Mouse (Mus musculus): Measurements from ENCODE around the gene Grb2. TPM values are rescaled to one million over a fixed set of nuclear protein-coding genes. Genes with fewer than 3 reads are reported as not detected.

Grb2 gene
- polyA plus RNA-seq, 1 experiment from 2014 or later: 93.9 TPM

DNA sequence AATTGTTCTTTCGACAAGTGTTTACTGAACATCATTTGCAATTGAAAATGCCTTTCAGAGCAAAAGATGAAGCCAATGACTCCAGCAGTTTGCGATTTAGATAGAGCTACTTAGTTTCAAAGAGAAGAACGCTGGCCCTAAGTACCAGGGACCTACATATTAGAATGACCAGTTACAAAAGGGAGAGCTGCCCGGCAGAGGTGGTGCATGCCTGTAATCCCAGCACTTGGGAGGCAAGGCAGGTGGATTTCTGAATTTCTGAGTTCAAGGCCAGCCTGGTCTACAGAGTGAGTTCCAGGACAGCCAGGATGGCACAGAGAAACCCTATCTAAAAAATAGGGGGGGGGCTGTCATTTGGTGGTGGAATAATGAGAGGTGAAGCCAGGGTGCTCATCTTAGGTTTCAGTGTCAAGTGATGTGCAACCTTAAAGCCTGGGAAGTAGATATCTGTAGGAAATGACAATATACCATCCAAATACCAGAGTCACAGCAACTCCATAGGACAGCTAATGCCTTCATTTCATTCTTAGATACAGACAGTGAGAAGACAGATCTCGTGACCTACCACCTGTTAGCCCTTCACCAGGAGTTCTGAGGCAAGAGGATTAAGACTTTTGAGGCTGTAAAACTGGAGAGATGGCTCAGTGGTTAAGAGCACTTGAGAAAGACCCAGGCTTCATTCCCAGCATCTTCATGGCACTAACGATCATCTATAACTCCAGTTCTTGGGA, 1.6 kb upstream of the Grb2 start:
- no peak overlapping the region for H3K27ac ChIP-seq
- H3K4me2 ChIP-seq: no peak overlapping the region
- 52% methylated on average over 6 of the region's 6 CpGs for WGBS
- no peaks in the 10 kb centered on the region for H3K27me3 ChIP-seq
- no peak overlapping the region; the same call in 1 of the 2 replicates for H3K4me3 ChIP-seq
- no peaks in the 10 kb centered on the region for H3K36me3 ChIP-seq
- no peaks in the 10 kb centered on the region for H3K9me3 ChIP-seq
- H3K4me1 ChIP-seq: peaks cover 24% of the 10 kb centered on the region
- no peak overlapping the region for H3K9ac ChIP-seq
- ATAC-seq (ENCODE audit: insufficient number of reproducible peaks, low FRiP score, low TSS enrichment, low read depth): no peak

DNA sequence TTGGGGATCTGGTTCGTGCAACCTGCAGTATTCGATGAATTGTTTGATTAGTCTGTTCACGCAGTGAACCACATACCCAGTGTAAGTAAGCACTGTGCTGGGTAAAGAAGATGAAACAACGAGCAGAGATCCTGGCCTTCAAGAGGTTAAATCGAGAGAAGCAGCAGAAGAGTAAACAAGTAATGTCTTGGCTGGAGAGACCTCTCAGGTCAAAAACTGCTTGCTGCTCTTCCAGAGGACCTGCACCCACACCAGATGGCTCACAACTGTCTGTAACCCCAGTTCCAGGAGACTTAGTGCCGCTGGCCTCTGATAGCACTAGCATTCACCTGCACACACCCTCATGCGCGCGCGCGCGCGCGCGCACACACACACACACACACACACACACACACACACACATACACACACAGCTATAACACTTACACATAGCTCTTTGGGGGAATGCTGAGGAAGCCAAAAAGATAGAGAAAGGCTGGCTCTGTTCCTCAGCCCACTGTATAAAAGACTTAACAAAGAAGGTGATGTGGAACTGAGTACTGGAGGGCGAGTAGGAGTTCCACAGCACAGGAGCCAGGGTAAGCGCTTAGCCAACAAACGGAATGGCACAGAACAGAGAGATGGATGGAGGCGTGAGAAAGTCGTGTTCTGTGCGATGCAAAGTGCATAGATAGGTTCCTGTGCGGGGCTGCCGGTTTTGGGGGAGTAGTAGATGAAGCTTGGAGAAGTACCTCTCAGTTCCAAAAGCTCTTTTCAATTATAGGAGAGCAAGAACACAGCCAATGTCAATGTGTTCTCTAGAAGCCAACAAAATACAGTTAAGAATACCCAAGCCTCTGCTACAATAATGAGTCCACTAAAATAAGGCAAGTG, 795 bp upstream of the Grb2 start:
- peak overlapping the region; percentile 93 for H3K27ac ChIP-seq
- ATAC-seq (ENCODE audit: insufficient number of reproducible peaks, low FRiP score, low TSS enrichment, low read depth): peak; percentile 45; the same call in 1 of the 2 replicates
- WGBS: 1% methylated on average over 23 of the region's 23 CpGs

DNA sequence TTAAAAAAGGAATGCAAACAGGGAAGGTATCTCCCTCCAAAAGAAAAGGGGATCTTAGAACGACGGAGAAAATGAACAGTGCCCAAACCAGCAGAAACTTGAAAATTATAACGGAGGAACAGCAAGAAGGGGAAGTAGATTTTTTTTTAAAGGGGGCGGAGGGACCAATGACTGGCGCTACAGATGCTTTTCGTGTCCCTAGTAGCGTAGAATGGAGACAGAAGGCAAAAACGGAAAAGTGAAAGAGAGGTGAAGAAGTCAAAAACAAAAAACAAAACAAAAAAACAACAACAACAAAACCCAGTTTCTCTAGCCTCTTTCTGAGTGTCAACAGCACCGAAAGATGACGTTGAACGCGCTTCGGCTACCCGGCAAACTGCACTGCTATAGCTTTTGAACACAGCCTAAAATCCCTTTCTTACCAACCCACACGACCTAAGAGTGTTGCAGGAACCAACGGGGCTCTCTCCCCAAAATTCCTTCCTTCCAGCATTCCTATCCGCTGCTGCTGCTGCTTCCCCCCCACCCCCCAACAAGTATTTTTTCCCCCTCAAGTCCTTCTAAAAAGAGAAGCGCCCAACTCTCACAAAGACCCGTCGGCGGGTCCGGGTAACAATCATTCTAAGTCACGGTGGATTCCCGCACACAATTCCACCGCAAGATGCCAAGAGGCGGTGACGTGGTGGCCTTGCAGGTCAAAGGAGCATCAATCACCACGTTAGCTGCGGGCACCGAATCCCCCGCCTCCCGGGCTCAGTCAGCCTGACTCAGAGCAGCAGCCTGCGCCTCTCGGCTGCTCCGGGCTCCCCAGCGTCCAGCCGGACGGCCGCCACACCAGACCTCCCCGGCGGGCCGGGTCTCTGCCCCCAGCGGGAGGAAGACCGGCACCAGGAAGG, 836 bp downstream of the Grb2 start:
- peaks cover 24% of the 10 kb centered on the region for H3K4me1 ChIP-seq
- peak overlapping the region; percentile 97 for H3K4me3 ChIP-seq
- peak overlapping the region; percentile 85 for H3K4me2 ChIP-seq
- WGBS: under 1% methylated on average over 44 of the region's 44 CpGs
- ATAC-seq (ENCODE audit: insufficient number of reproducible peaks, low FRiP score, low TSS enrichment, low read depth): no peak
- H3K27ac ChIP-seq: peak overlapping the region; percentile 93
- H3K9ac ChIP-seq: peak overlapping the region; percentile 95
- H3K27me3 ChIP-seq: no peaks in the 10 kb centered on the region
- H3K36me3 ChIP-seq: no peaks in the 10 kb centered on the region
- no peaks in the 10 kb centered on the region for H3K9me3 ChIP-seq

More for the DNA sequence above, 795 bp upstream of the Grb2 start:
- Histone ChIP-seq H3K4me2 (peak overlapping the region; percentile 85), H3K9ac (peak overlapping the region; percentile 95; the same call in 1 of the 2 replicates), H3K27me3 (no peaks in the 10 kb centered on the region), H3K36me3 (no peaks in the 10 kb centered on the region), H3K9me3 (no peaks in the 10 kb centered on the region), H3K4me1 (peaks cover 24% of the 10 kb centered on the region), H3K4me3 (peak overlapping the region; percentile 97)

DNA sequence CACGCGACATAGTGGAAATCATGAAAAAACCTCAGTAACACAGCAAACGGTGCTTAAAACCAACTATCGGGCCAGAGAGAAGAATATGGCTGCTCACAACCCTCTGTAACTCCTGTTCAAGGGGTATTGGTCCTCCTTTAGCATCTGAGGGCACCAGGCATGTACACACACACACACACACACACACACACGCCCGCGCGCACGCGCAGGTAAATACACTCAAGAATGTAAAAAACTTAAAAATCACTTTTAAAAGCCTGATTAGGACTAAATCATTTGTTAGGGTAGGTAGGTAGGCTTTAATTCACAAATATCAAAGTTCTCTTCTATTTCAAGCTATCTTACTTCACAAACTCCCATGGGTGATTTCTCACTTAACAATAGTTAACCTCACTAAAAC, 1.8 kb downstream of the Grb2 start:
- ATAC-seq (ENCODE audit: insufficient number of reproducible peaks, low FRiP score, low TSS enrichment, low read depth): no peak
- H3K27me3 ChIP-seq: no peaks in the 10 kb centered on the region
- peaks cover 24% of the 10 kb centered on the region for H3K4me1 ChIP-seq
- H3K9ac ChIP-seq: no peak overlapping the region
- H3K4me2 ChIP-seq: peak overlapping the region; percentile 85; the same call in 1 of the 2 replicates
- H3K27ac ChIP-seq: no peak overlapping the region
- H3K36me3 ChIP-seq: no peaks in the 10 kb centered on the region
- H3K9me3 ChIP-seq: no peaks in the 10 kb centered on the region
- H3K4me3 ChIP-seq: 0 out of 2 replicates have a peak overlapping the region, but pooled peaks have one; percentile 97
- 86% methylated on average over 10 of the region's 10 CpGs for WGBS

DNA sequence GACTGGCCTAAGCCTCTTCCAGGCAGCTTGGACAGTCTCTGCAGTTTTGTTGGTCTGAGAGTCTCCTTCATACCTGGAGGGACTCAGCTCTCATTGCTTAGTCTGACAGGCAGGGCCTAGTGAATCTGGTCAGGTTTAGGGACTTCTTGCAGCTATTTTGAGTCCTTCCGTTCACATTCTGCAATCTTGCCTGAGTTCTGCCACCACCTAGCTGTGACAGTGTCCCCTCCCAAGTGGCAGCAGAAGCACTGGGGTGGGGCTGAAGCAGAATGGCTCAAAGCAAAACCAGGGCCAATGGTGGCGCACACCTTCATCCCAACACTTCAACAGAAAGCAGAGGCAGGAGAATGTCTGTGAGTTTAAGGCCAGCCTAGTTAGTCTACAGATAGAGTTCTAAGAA, 2.8 kb downstream of the Grb2 start:
- 83% methylated on average over 2 of the region's 2 CpGs for WGBS
- Histone ChIP-seq H3K9ac (no peak overlapping the region), H3K4me3 (no peak overlapping the region), H3K4me2 (no peak overlapping the region), H3K36me3 (no peaks in the 10 kb centered on the region), H3K4me1 (peaks cover 24% of the 10 kb centered on the region), H3K27me3 (no peaks in the 10 kb centered on the region), H3K27ac (no peak overlapping the region), H3K9me3 (no peaks in the 10 kb centered on the region)
- ATAC-seq (ENCODE audit: insufficient number of reproducible peaks, low FRiP score, low TSS enrichment, low read depth): no peak

DNA sequence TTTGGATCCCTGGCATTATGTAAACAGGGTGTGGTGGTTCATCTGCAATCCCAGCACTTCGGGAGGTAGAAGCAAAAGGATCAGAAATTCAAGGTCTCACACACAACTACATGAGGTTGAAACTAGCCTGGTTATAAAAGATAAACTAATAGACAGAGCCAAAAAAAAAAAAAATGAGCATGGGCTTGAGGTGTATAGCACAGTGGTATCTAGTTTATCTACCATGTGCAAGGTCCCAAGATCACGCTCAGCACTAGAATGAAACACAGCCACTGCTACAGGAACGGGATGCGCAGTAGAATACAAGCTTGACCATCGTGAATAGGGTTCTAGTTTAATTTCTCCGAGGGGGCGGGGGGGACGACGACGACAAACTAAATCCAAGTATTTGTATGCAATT, 3.7 kb downstream of the Grb2 start:
- 92% methylated on average over 10 of the region's 10 CpGs for WGBS
- Histone ChIP-seq H3K9me3 (no peaks in the 10 kb centered on the region), H3K4me3 (no peak overlapping the region), H3K27me3 (no peaks in the 10 kb centered on the region), H3K36me3 (no peaks in the 10 kb centered on the region), H3K4me1 (peaks cover 31% of the 10 kb centered on the region), H3K4me2 (no peak overlapping the region), H3K27ac (no peak overlapping the region), H3K9ac (no peak overlapping the region)
- ATAC-seq (ENCODE audit: insufficient number of reproducible peaks, low FRiP score, low TSS enrichment, low read depth): no peak

DNA sequence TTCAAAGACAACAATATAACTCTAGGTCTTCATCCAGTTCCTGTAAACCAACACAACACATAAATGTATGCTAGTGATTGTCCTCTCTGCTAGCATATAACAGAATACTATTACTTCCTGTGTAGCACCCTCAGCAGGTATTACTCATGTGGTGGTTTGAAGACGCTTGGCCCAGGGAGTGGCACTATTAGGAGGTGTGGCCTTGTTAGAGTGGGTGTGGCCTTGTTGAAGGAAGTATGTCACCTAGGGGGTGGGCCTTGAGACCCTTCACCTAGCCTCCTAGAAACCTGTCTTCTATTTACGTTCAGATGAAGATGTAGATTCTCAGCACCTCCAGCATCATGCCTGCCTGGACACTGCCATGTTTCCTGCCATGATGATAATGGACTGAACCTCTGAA, 4.9 kb downstream of the Grb2 start:
- H3K27me3 ChIP-seq: no peaks in the 10 kb centered on the region
- ATAC-seq (ENCODE audit: insufficient number of reproducible peaks, low FRiP score, low TSS enrichment, low read depth): no peak
- no peak overlapping the region for H3K4me2 ChIP-seq
- no peak overlapping the region for H3K4me3 ChIP-seq
- H3K9ac ChIP-seq: no peak overlapping the region
- WGBS: 83% methylated on average over 2 of the region's 2 CpGs
- peaks cover 31% of the 10 kb centered on the region for H3K4me1 ChIP-seq
- no peaks in the 10 kb centered on the region for H3K36me3 ChIP-seq
- H3K27ac ChIP-seq: no peak overlapping the region
- no peaks in the 10 kb centered on the region for H3K9me3 ChIP-seq

DNA sequence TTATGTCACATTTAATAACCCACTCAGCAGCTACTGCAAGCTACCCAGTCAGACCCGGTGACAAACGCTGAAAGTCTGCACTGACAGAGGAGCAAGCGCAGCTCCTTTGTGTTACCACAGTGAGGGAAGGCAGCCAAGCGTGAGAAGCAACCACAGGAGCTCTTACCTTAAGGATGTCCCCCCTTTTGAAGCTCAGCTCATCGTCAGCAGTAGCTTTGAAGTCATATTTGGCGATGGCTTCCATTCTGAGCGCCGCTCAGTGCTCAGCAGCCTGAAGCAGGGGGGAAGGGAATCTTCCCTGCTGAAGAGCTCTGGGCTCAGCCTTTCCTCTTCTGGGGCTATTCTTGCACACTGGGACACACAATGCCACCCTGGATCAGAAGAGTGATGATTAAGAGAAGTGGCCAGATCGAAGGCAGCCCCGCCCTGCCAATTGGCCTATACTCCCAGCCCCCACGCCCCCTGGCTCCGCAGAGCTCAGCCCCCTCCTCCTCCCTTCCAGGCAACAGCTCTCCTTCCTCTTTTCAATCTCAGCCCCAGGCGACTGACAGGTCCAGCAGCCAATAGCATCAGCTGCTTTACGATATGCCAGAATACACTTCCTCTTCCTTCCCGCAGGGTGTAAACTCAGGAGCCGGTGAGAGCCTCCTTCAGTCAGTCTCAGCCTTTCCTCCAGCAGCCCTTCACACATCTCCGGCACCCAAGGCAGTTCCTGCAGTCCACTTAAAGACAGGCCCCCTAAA, 9.2 kb downstream of the Grb2 start:
- Histone ChIP-seq H3K36me3 (peaks cover 10% of the 10 kb centered on the region; the same call in 1 of the 2 replicates), H3K4me1 (peaks cover 14% of the 10 kb centered on the region), H3K9me3 (no peaks in the 10 kb centered on the region), H3K4me2 (peak overlapping the region; percentile 72), H3K27ac (peak overlapping the region; percentile 68), H3K9ac (peak overlapping the region; percentile 56), H3K27me3 (no peaks in the 10 kb centered on the region), H3K4me3 (peak overlapping the region; percentile 55)
- peak; percentile 86 for ATAC-seq (ENCODE audit: insufficient number of reproducible peaks, low FRiP score, low TSS enrichment, low read depth)
- WGBS: 12% methylated on average over 17 of the region's 17 CpGs

DNA sequence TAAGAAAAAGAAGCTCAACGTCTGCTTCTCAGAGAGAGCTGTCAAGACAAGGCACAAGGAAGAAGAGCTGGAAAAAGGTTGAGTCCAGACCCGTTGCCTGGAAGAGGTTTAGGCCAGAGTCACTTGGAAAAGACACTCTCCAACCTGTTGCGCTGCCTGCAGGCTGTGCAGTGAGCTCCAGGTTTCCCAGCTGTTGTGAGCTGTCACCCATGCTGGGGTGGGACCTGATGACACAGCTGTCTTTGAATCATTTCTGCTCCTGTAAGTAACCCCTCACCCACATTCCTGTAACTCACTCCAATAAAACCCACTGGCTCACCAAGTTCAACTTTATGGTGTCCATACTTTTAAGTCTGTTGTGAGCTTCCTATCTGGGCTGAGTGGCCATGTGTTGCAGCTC, 10.7 kb downstream of the Grb2 start:
- no peak for ATAC-seq (ENCODE audit: insufficient number of reproducible peaks, low FRiP score, low TSS enrichment, low read depth)
- H3K4me3 ChIP-seq: no peak overlapping the region
- peaks cover 10% of the 10 kb centered on the region; the same call in 1 of the 2 replicates for H3K36me3 ChIP-seq
- no peak overlapping the region for H3K4me2 ChIP-seq
- no peaks in the 10 kb centered on the region for H3K9me3 ChIP-seq
- H3K4me1 ChIP-seq: peaks cover 14% of the 10 kb centered on the region
- H3K9ac ChIP-seq: no peak overlapping the region
- WGBS: 79% methylated on average over 3 of the region's 3 CpGs
- H3K27ac ChIP-seq: 0 out of 2 replicates have a peak overlapping the region, but pooled peaks have one; percentile 1
- H3K27me3 ChIP-seq: no peaks in the 10 kb centered on the region

DNA sequence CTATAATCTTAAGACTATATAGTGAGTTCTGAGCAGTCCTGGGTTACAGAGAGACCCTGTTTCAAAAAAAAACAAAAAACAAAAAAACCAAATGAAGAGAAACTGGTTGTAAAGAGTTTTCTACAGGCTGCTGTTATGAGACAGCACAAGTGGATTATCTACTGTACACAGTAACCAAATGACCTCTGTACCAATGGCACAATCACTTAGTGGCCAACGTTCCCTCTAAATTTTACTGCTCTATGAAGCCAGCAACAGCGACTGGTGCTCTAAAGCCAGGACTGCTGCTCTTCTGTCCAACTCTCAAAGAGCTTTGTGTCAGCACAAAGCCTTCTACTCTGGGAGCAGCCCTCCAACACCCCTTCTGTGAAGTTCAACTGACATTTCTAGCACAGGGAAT, 11.3 kb downstream of the Grb2 start:
- no peak for ATAC-seq (ENCODE audit: insufficient number of reproducible peaks, low FRiP score, low TSS enrichment, low read depth)
- Histone ChIP-seq H3K9me3 (no peaks in the 10 kb centered on the region), H3K4me2 (no peak overlapping the region), H3K27me3 (no peaks in the 10 kb centered on the region), H3K9ac (no peak overlapping the region), H3K27ac (no peak overlapping the region), H3K4me3 (no peak overlapping the region), H3K36me3 (peaks cover 10% of the 10 kb centered on the region; the same call in 1 of the 2 replicates), H3K4me1 (peaks cover 14% of the 10 kb centered on the region)
- WGBS: 70% methylated on average over 2 of the region's 2 CpGs

DNA sequence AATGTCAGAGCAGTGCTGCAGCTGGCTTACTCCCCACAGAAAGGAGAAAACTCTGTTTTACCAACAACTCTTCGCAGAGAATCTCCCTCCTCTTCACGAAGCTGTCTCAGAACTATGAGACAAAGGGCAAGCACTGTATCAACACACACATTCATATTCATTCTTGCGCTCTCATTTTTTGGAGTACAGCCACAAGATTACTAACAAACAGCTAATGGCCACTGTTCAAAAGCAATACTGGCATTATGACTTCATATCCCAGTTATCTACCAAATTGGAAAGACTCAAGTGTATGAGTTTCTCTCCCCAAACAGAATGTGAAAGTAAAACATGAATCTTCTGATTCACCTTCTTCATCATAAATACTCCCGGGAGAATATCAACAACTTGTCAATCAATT, 11.9 kb downstream of the Grb2 start:
- H3K4me1 ChIP-seq: peaks cover 15% of the 10 kb centered on the region
- H3K36me3 ChIP-seq: peaks cover 10% of the 10 kb centered on the region; the same call in 1 of the 2 replicates
- no peaks in the 10 kb centered on the region for H3K9me3 ChIP-seq
- no peak overlapping the region for H3K4me2 ChIP-seq
- H3K4me3 ChIP-seq: no peak overlapping the region
- H3K27ac ChIP-seq: no peak overlapping the region
- WGBS: 84% methylated on average over 4 of the region's 4 CpGs
- H3K27me3 ChIP-seq: no peaks in the 10 kb centered on the region
- no peak overlapping the region for H3K9ac ChIP-seq
- ATAC-seq (ENCODE audit: insufficient number of reproducible peaks, low FRiP score, low TSS enrichment, low read depth): no peak

Data from limb, embryonic 15.5 days (tissue).